Comparison of ENCODE assay signal across 8 mouse cellular contexts in genomic region chr17:78199626-78200560, GRCm38 (mm10). TPM values are rescaled to one million over a fixed set of nuclear protein-coding genes. Genes with fewer than 3 reads are reported as not detected.
DNase-seq lines count a peak whose midpoint lies in the region; ATAC-seq and TF ChIP-seq lines count a peak whose summit lies in the region.

Gene Crim1 (plus strand): TSS chr17:78200248.

- H3K27ac ChIP-seq in bone marrow macrophage, adult 2 months (ENCODE audit: insufficient read depth, low read depth, low read length) = peak within 1 kb of the TSS; percentile 24; the same call in 1 of the 2 replicates
- peak within 1 kb of the TSS; percentile 90 for H3K27ac ChIP-seq in forebrain, embryonic 11.5 days (ENCODE audit: low read depth, low read length)
- H3K27ac ChIP-seq in heart, embryonic 14.5 days (replicated peaks in 1 of 2; ENCODE audit: control insufficient read depth in 1 of 2, insufficient read depth in 1 of 2, low read depth in 2 of 2, low read length in 2 of 2) = peak within 1 kb of the TSS; percentile 86 to 91
- H3K27ac ChIP-seq in liver, embryonic 15.5 days (replicated peaks) = peak within 1 kb of the TSS; percentile 38; the same call in 1 of the 2 replicates
- H3K27ac ChIP-seq in neural tube, embryonic 11.5 days (ENCODE audit: low read depth, low read length) = peak within 1 kb of the TSS; percentile 87
- peak within 1 kb of the TSS; percentile 98 for H3K27ac ChIP-seq in stomach, embryonic 16.5 days (ENCODE audit: low read length)

- no peaks in the 10 kb centered on the region for H3K9me3 ChIP-seq in forebrain, embryonic 11.5 days (ENCODE audit: control insufficient read depth, low read length)
- no peaks in the 10 kb centered on the region for H3K9me3 ChIP-seq in heart, embryonic 14.5 days (ENCODE audit: control insufficient read depth, low read length)
- no peaks in the 10 kb centered on the region for H3K9me3 ChIP-seq in liver, embryonic 15.5 days (replicated peaks)
- H3K9me3 ChIP-seq in neural tube, embryonic 11.5 days (ENCODE audit: control insufficient read depth, low read length) = no peaks in the 10 kb centered on the region
- H3K9me3 ChIP-seq in stomach, embryonic 16.5 days (replicated peaks; ENCODE audit: control insufficient read depth, low read length) = no peaks in the 10 kb centered on the region

- H3K27me3 ChIP-seq in forebrain, embryonic 11.5 days (ENCODE audit: control insufficient read depth, insufficient read depth, low read length) = peaks cover 3% of the 10 kb centered on the region; the same call in 1 of the 2 replicates
- peaks cover 5% of the 10 kb centered on the region; the same call in 1 of the 2 replicates for H3K27me3 ChIP-seq in heart, embryonic 14.5 days (ENCODE audit: control insufficient read depth, insufficient read depth, low read length)
- H3K27me3 ChIP-seq in liver, embryonic 15.5 days = peaks cover 57% of the 10 kb centered on the region
- H3K27me3 ChIP-seq in neural tube, embryonic 11.5 days (ENCODE audit: control insufficient read depth, insufficient read depth, low read length) = 0 out of 2 replicates have a peak, but pooled peaks cover 5% of the 10 kb centered on the region
- no peaks in the 10 kb centered on the region for H3K27me3 ChIP-seq in stomach, embryonic 16.5 days (ENCODE audit: control insufficient read depth, insufficient read depth, low read length)

- peak; percentile 49 to 56 for DNase-seq in B cell, adult 2 months
- DNase-seq in forebrain, embryonic 11.5 days (ENCODE audit: low spot score) = peak; percentile 93
- DNase-seq in kidney, postnatal 10 days = peak; percentile 91
- DNase-seq in neural tube, embryonic 11.5 days (ENCODE audit: low spot score) = peak; percentile 85

- TF ChIP-seq POLR2A in bone marrow macrophage, adult 2 months (IDR thresholded peaks at IDR 0.05; ENCODE audit: borderline replicate concordance, low read depth, low read length) = peak; percentile 38; the same call in 1 of the 2 replicates

- no peak for TF ChIP-seq CTCF in bone marrow macrophage, adult 2 months (IDR thresholded peaks at IDR 0.05; ENCODE audit: low read depth, low read length)

- H3K9ac ChIP-seq in forebrain, embryonic 11.5 days (ENCODE audit: low read length) = peak within 1 kb of the TSS; percentile 83
- H3K9ac ChIP-seq in heart, embryonic 14.5 days (ENCODE audit: low read length) = peak within 1 kb of the TSS; percentile 83
- H3K9ac ChIP-seq in liver, embryonic 15.5 days = peak within 1 kb of the TSS; percentile 58
- peak within 1 kb of the TSS; percentile 81 for H3K9ac ChIP-seq in neural tube, embryonic 11.5 days (ENCODE audit: low read length)
- peak within 1 kb of the TSS; percentile 88 for H3K9ac ChIP-seq in stomach, embryonic 16.5 days (ENCODE audit: low read length)

- peak within 1 kb of the TSS; percentile 98 for H3K4me2 ChIP-seq in forebrain, embryonic 11.5 days (ENCODE audit: low read depth, low read length, severe bottlenecking)
- peak within 1 kb of the TSS; percentile 100 for H3K4me2 ChIP-seq in heart, embryonic 14.5 days (ENCODE audit: low read length)
- peak within 1 kb of the TSS; percentile 96 for H3K4me2 ChIP-seq in liver, embryonic 15.5 days
- H3K4me2 ChIP-seq in neural tube, embryonic 11.5 days (ENCODE audit: low read depth) = peak within 1 kb of the TSS; percentile 99
- H3K4me2 ChIP-seq in stomach, embryonic 16.5 days (ENCODE audit: low read depth, low read length) = peak within 1 kb of the TSS; percentile 98

- ATAC-seq in forebrain, embryonic 11.5 days (replicated peaks; ENCODE audit: low FRiP score) = peak; percentile 86
- peak; percentile 84 for ATAC-seq in heart, embryonic 14.5 days (ENCODE audit: insufficient number of reproducible peaks, insufficient read depth, low FRiP score, low read depth)
- ATAC-seq in liver, embryonic 15.5 days (ENCODE audit: insufficient read depth) = peak; percentile 74
- ATAC-seq in neural tube, embryonic 11.5 days (ENCODE audit: insufficient read depth, low FRiP score, low TSS enrichment) = peak; percentile 82
- ATAC-seq in stomach, embryonic 16.5 days (ENCODE audit: insufficient read depth, low FRiP score) = peak; percentile 87

- no peaks in the 10 kb centered on the region for H3K36me3 ChIP-seq in forebrain, embryonic 11.5 days (ENCODE audit: control insufficient read depth, insufficient read depth, low read length)
- no peaks in the 10 kb centered on the region for H3K36me3 ChIP-seq in heart, embryonic 14.5 days (ENCODE audit: control insufficient read depth, insufficient read depth, low read length)
- no peaks in the 10 kb centered on the region for H3K36me3 ChIP-seq in liver, embryonic 15.5 days (replicated peaks)
- H3K36me3 ChIP-seq in neural tube, embryonic 11.5 days (ENCODE audit: control insufficient read depth, insufficient read depth, low read length) = no peaks in the 10 kb centered on the region
- no peaks in the 10 kb centered on the region for H3K36me3 ChIP-seq in stomach, embryonic 16.5 days (ENCODE audit: control insufficient read depth, insufficient read depth, low read length)

- no peaks in the 10 kb centered on the region for H3K4me1 ChIP-seq in bone marrow macrophage, adult 2 months (ENCODE audit: control insufficient read depth, insufficient read depth, low read length)
- peaks cover 5% of the 10 kb centered on the region; the same call in 1 of the 2 replicates for H3K4me1 ChIP-seq in forebrain, embryonic 11.5 days (replicated peaks; ENCODE audit: control insufficient read depth, insufficient read depth, low read length)
- peaks cover 8 to 30% of the 10 kb centered on the region in 2 experiments; a peak in 3 of 4 replicates for H3K4me1 ChIP-seq in heart, embryonic 14.5 days (ENCODE audit: control insufficient read depth in 2 of 2, insufficient read depth in 2 of 2, low read length in 2 of 2)
- peaks cover 34% of the 10 kb centered on the region for H3K4me1 ChIP-seq in liver, embryonic 15.5 days (replicated peaks)
- H3K4me1 ChIP-seq in neural tube, embryonic 11.5 days (ENCODE audit: control insufficient read depth, insufficient read depth, low read length) = peaks cover 12% of the 10 kb centered on the region
- peaks cover 20% of the 10 kb centered on the region for H3K4me1 ChIP-seq in stomach, embryonic 16.5 days (ENCODE audit: control insufficient read depth, insufficient read depth, low read length)

- peak within 1 kb of the TSS; percentile 73 for H3K4me3 ChIP-seq in bone marrow macrophage, adult 2 months (ENCODE audit: insufficient read depth, low read length)
- H3K4me3 ChIP-seq in forebrain, embryonic 11.5 days (ENCODE audit: low read depth, low read length) = peak within 1 kb of the TSS; percentile 79
- H3K4me3 ChIP-seq in heart, embryonic 14.5 days (ENCODE audit: control insufficient read depth in 1 of 2, insufficient read depth in 1 of 2, low read depth in 1 of 2, low read length in 2 of 2) = peak within 1 kb of the TSS; percentile 67 to 91
- peak within 1 kb of the TSS; percentile 66 for H3K4me3 ChIP-seq in liver, embryonic 15.5 days (replicated peaks)
- peak within 1 kb of the TSS; percentile 86 for H3K4me3 ChIP-seq in neural tube, embryonic 11.5 days (ENCODE audit: low read depth, low read length)
- peak within 1 kb of the TSS; percentile 85 for H3K4me3 ChIP-seq in stomach, embryonic 16.5 days (replicated peaks; ENCODE audit: low read length)

- WGBS in forebrain, embryonic 11.5 days = under 1% methylated on average over 66 of the region's 90 CpGs
- under 1% methylated on average over 57 of the region's 90 CpGs for WGBS in heart, embryonic 14.5 days
- under 1% methylated on average over 79 of the region's 90 CpGs for WGBS in liver, embryonic 15.5 days (ENCODE audit: insufficient replicate concordance)
- 0% methylated on average over 63 of the region's 90 CpGs for WGBS in neural tube, embryonic 11.5 days
- under 1% methylated on average over 63 of the region's 90 CpGs for WGBS in stomach, embryonic 16.5 days

RNA-seq across cellular contexts. Expression of gene Crim1, which starts in this region (rescaled TPM):
- 2.4 and 2.8 TPM in 2 replicates for polyA plus RNA-seq in bone marrow macrophage, adult 2 months (2012; ENCODE audit: insufficient read depth, insufficient read length, missing spikeins)
- 2.7 and 3.7 TPM in 2 replicates for polyA plus RNA-seq in forebrain, embryonic 11.5 days (2014; fragmentation: Nextera tagmentation; extraction: Ambion mirVana)
- polyA plus RNA-seq in heart, embryonic 14.5 days (2014; fragmentation: Nextera tagmentation; extraction: Ambion mirVana) = 2.0 and 2.6 TPM in 2 replicates
- polyA plus RNA-seq in liver, embryonic 15.5 days (2015; fragmentation: Nextera tagmentation; extraction: Ambion mirVana) = 0.63 and 0.96 TPM in 2 replicates
- polyA plus RNA-seq in neural tube, embryonic 11.5 days (2014; fragmentation: Nextera tagmentation; extraction: Ambion mirVana) = 5.6 and 7.9 TPM in 2 replicates
- polyA plus RNA-seq in stomach, embryonic 16.5 days (2015; fragmentation: Nextera tagmentation; extraction: Ambion mirVana) = 3.5 and 3.9 TPM in 2 replicates

Comparison
In these comparisons a context has a peak if more than half of its experiments do, and no peak if none do; other contexts are left out.
1. Peak in every context shown above with its lines: DNase-seq, ATAC-seq, H3K4me3 ChIP-seq and H3K27ac ChIP-seq.
2. Peak in ATAC-seq, H3K4me3 ChIP-seq, H3K27ac ChIP-seq, H3K9ac ChIP-seq and H3K4me2 ChIP-seq in liver, embryonic 15.5 days; RNA of the gene not detected or under 1 TPM.
3. H3K27ac ChIP-seq: peak in every context shown above with its lines; median percentile 98 in stomach, embryonic 16.5 days; 90 in forebrain, embryonic 11.5 days; 88 in heart, embryonic 14.5 days; 87 in neural tube, embryonic 11.5 days; 38 in liver, embryonic 15.5 days; 24 in bone marrow macrophage, adult 2 months.